Mouse (Mus musculus) right cerebral cortex, postnatal 25 days (tissue): ENCODE results near the gene Vmn1r55.
"Not testable (repeated sequence)": the region's sequence is repeated elsewhere in the genome, so short reads cannot be mapped to it uniquely, and the experiment has no call there.

Experiments
- DNase-seq: peaks from one replicate; pipeline ENCODE4 v3.0.0; 2022

Vmn1r55 gene

DNA sequence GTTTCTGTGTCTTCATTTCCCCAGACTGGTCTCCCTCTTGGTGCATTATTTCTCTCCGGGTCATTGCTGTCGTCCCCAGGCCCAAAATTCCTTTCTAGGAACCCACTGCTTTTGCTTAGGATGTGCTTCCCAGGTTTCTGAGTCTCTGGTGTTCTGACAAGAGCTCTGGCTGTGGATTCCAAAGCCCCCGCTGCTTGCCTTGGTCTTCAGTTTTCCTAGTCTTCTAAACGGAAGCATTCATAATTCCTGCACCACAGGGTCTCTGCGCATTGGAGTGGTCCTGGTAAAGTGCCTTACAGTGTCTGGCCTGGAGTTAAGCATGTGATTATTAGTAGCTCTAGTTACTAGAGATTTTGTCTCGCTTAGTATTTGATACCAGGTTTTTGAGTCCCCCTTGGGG lies 68.7 kb downstream of the Vmn1r55 start:
- DNase-seq, result no peak

DNA sequence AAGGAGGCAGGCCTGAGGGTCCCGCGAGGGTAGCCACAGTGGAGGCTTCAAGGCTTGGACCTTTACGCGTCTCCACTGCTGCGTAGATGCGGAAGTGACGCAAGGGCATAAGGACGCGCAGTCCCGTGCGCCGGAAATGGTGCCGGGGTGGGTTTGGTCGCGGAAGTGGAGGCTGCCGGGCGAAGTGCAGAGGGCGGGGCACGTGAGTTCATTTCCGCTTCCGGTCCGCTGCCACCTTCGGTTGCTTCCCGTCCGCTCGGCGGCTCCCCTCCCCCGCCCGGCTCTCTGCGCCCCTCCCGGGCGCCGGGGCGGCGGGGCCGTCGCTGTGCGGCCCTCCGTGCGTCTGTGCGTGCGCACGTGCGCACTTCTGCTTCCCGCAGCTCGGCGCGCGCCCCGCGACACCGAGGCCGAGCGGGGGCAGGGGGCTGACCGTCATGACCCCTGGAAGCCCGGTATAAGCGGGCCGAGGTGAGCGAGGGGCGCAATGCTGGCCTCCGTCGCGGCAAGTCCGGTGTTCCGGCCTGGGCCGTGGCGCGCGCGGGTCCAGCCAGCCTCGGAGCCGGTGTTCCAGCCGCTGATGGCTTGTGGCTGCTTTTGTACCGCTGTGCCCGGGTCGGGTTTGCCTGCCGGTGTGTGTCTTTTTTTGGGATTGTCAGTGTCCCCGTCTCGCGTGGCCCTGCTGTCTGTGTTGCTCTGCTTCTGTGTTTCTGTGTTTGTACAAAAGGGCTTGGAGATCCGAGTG lies 69.3 kb downstream of the Vmn1r55 start, which contains the start of gene Epn1:
TSS of gene Epn1 (plus strand) at position 226 of the 742 bp plus-strand sequence.
- peak; percentile 98 for DNase-seq

DNA sequence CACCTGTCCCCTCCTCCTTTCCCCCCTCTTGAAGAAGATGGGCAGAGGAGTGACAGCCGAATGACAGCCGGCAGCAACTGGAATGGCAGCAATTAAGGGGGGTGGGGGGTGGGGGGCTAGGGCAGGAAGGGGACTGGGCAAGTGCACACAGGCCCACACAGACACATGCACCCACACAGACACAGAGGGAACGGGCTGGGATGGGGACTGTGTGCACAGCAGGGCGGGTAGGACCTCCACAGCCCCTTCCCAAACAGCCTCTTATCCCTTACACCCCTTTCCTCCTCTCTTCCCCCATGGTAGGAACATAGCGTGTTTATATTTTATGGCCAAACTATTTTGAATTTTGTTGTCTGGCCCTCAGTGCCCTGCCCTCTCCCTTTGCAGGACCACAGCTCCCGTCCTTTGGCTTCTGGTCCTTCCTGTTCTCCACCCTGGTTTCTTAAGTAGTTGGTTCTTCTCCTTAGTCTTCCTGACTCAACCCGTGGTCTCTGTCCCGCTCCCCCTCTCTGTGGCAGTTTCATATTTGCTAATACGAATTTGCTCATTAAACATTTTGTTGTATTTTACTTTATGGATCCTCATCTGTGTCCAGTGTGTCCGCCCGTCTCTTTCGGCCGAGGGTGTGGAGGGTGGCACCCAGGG lies 70.0 kb downstream of the Vmn1r55 start:
- not testable (repeated sequence) for DNase-seq
